Mouse (Mus musculus) left cerebral cortex, adult 18-20 months (tissue): ENCODE measurements at regions not wholly inside any gene's neighbourhood (a gene's known extent, or its start where the extent isn't known, plus 50 kb on each side); places are given as distances from the start of the nearest gene placed in this dataset.

Experiments
- DNase-seq, 2 experiments: peaks; one replicate each; pipeline ENCODE4 v3.0.0; 2021 to 2022; ENCODE audit warnings: low spot score in 2 of 2, mixed read lengths in 1 of 2

DNA sequence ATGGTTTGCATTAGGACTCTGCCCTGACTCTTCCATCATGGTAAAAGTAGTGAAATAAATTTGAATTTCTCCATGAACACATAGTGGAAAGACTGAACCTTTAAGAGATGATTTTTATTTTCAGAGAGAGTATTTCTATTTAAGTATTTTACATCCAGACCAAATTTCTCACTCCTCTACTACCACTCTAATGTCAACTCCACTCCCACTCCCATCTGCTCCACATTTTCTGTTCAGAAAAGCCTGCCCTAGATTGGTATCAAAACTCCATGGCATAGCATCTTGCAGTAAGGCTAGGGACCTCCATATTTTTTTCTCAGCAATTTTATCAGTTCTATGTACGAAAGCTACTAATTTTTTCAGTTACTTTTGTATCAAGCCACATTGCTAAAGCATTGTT lies 117.4 kb upstream of the Esp38 start:
- peak; percentile 38 to 58 for DNase-seq
